Mouse (Mus musculus): ENCODE measurements at regions not wholly inside any gene's neighbourhood (a gene's known extent, or its start where the extent isn't known, plus 50 kb on each side); places are given as distances from the start of the nearest gene placed in this dataset.

DNA sequence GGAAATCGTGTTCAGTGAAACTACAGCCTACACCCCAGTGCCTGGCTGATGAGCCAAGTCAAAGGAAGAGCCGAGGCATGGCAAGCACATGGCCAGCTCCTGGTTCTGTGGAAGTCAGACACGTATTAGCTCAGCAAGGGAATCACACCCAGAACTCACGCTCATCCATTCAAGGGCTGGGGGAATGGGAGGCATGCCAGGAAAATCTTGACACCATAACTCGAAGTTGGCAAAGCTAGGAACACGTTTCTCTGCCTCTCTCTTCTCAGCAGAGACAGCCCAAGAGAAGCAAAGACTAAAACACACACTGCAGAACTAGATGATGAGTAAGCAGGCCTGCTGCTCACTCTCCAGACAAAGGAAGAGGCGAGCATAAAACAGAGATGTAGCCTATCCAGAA is 53.5 kb upstream of the Ypel5 start:
- no peak for DNase-seq (ENCODE audit: low read depth)

DNA sequence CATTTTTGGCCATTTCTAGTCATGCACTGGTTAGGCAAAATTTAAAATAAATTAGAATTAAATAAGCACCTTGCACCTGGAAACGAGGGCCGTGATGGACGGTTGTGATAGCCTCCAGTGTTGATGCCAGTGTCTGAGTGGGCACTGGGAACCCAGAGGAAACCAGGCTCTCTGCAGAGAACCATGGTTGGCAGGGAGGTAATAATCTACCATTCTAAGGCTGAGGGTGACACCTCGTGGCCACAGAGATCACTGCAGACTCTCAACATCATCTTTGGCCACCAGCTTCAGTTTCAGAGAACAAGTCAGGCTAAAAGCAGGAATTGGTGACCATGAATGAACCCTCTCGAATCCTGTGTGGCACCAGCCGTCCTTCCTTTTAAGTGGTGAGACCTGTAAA is 54.5 kb upstream of the Ypel5 start:
- DNase-seq (ENCODE audit: low read depth): peak; percentile 63

DNA sequence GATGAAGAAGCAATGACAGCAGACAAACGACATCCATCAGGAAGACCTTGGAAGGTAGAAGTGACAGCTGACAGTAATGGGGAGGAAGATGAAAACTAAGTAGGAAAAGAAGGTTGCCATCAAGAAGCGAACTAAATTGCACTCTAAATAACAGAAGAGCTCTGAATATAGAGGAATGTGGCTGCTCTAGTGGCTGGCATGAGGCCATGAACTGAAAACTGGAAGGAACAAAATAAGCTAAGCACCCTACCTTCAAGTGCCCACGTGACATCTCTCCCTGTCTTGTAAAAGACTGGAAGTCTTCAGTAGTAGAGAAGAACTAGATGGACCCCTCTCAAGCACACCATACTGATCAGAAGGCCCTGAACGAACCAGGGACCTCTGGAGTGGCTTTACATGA is 68.0 kb upstream of the Ypel5 start:
- DNase-seq (ENCODE audit: low read depth): no peak

DNA sequence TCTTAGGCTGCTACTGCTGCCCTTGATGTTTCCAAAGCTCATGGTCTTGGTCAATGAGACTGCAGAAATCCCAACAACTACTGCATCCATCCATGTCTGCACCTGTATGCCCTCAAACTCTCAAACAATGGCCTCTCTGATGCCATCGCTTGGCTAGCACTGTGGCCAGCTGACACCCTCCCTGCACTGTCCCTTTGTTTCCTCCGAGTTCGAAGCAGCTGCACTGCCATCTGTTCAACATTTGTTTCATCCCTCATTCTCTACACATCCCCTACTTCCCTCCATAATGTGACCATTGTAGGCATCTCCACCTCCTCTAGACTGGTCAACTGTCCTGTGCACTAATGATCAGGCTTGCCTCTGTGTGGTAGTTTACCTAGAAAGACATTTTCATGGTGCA is 75.3 kb upstream of the Ypel5 start:
- no peak for DNase-seq (ENCODE audit: low read depth)

DNA sequence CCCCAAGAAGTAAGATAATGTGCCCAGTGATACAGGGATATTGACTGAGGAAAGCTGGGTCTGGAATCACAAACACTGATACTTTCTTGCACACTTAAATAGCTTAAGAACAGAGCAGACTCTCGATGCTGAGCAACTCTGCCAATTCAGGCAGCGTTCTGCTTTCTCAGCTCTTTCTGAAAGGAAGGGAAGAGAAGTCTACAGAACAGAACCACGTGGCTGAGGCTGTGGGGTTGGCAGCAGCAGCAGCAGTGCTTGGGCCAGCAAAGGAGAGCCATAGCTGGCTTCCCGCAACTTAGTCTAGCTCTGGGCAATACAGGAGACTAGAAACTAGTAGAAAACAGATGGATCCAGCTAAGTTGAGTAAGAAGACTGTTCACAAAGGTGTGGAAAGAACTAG is 89.8 kb upstream of the Ypel5 start:
- DNase-seq (ENCODE audit: low read depth): no peak

DNA sequence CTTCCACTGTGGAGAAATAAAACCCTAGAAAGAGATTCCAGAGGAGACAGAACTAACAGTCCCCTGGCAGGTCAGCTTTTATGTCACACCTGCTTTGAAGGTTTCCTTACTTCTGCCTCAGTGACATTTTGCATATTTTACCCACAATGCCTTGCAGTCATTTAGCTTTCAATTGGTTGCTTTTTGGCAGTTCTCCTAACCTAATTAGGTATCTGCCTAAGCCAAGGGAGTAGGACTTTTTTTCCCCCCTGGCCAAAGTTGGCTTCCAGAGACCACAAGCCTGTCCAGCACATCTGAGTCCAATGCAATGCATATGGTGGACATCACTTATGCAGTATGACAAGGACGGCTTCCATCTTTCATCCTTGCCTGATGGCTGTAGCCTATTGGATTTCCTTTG is 103.2 kb upstream of the Ypel5 start:
- no peak for DNase-seq (ENCODE audit: low read depth)

DNA sequence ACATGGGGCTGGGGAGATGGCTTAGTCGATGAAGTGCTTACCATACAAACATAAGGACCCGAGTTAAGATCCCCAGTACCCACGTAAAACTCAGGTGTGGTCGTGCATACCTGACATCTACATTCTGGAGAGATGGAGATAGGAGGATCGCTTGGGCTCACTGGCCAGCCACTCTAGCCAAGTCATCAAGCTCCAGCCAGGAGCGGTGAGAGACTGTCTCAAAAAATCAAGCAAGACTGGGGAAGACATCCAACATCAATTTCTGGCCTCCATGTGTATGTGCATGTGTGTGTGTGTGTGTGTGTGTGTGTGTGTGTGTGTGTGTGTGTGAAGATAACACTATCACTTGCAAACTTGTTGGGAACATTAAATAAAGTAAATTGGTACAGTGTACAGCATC is 104.6 kb upstream of the Ypel5 start:
- no peak for DNase-seq (ENCODE audit: low read depth)

DNA sequence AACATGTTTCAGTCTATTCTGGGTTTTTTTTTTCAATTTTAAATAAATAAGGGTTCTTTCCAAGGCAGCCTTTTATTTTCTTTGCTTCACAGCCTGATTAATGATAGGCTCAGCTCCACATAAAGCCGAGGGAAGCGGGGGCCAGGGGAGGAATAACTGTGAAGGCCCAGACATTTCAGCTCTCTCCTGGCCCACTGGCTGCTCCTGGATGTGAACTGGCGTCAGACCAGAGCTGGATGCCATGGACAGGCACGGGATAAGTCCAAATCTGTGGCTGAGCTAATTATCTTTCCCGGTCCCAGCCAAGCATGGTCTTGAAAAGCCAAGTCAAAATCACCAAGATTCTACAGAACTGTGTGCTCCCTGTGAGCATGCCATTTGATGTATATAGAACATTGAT is 105.1 kb upstream of the Ypel5 start:
- no peak for DNase-seq (ENCODE audit: low read depth)

DNA sequence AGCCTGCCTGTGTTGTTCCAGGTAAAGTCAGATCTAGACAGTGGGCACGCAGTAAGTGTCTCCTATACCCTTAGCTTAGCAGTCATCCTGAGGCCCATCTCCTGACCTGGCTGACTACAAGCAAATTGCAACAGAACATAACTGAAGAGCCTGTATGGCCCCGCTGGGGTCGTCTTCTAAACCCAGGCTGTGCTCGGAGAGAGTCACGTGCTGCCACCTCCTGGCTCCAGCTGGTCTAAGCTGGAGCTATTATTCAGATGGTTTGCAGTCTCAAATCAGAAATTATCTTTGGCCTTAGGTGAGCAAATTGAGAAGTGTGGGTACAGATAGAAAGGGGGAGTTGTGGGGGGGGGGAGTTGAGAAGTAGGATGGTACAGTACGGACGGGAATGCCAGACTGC is 115.5 kb upstream of the Ypel5 start:
- DNase-seq (ENCODE audit: low read depth): no peak

DNA sequence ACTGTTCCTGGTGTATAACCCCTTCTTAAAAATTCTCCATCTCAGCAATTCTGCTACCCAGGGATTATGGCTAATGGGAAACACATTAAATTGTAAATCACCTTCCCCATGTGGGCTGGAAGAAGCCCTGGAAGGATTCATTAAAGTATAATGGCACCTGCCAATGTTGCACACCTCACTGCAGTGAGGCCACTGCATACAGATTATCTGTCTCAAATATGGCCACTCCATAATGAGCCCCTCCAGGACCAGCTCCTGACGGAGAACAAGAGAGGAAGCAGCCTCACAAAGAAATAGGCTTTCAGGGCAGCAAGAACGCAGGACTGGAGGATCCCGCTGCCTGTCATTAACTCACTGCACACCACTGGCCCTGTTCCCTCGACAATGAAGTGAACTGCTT is 115.2 kb upstream of the Alk start:
- DNase-seq (ENCODE audit: low read depth): no peak

DNA sequence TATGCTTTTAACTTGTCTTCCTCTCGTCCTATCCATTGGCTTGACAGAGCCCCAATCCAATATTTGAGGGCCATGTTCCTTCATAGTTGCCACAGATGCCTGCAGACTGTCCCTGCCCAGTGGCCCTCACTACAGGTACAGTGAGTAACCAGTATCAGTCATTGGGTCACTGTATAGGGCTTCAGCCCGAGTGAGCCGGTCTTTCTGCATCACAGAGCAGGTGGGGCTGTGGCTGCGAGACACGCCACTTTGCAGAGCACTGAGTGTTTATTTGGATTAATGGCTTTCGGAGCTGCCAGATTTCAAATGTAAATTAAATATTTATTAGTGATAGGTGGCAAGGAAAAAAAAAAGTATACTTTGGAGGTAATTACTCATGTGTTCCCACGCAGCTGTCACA is 87.2 kb upstream of the Alk start:
- no peak for DNase-seq (ENCODE audit: low read depth)

DNA sequence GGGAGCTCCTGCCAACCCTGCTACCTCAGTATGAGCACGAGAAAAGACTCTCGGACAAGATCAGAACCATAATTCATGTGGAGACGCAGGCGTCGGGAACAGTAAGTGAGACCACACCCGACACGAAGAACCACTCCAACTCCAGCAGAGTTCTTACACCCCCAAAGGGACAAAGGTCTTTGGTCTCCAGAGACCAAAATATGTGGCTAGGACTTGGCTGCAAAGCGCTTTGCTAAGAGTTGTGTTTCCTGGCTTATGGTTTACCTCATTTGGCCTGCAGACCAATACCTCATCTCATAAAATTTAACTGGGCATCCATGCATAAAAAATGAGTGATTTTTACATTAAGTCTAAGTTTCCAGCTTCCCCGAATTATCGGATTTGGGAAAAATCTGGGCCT is 85.2 kb upstream of the Alk start:
- no peak for DNase-seq (ENCODE audit: low read depth)

DNA sequence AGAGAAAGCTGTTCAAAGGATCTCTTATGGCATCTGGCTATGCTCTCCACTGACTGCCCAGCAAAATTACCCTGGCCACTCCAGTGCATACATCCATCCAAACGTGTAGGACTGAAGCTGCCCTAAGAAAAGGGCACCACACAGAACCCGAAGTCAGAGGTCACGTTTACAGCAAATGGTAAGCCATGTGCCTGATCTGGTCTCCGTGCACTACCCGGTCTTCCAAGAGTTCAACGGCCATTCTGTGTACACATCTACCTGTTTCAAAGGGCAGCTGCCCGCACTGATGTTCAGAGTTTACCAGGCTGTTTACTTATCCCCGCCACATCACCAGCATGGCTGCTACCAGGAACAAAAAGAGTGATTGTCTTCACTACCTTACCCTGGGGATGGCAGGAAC is 84.4 kb upstream of the Alk start:
- DNase-seq (ENCODE audit: low read depth): no peak

DNA sequence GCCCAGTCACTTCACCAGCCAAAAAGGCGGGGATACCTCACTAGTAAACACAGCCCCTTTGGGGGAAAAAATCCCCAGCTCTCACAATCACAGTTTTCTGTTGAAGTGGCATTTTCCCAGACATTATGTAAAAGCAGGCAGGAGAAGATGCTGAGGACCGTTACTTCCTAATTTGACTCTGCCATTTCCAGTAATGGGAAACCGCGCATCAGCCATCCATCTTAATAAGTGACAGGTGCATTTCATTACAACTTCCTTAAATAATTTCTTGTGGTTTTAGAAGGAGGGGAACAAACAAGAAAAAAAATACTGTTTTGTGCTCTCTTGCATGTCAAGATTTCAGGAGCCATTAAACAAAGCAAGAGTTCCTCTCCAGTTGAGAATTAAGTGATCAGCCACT is 70.2 kb upstream of the Alk start:
- DNase-seq (ENCODE audit: low read depth): no peak

DNA sequence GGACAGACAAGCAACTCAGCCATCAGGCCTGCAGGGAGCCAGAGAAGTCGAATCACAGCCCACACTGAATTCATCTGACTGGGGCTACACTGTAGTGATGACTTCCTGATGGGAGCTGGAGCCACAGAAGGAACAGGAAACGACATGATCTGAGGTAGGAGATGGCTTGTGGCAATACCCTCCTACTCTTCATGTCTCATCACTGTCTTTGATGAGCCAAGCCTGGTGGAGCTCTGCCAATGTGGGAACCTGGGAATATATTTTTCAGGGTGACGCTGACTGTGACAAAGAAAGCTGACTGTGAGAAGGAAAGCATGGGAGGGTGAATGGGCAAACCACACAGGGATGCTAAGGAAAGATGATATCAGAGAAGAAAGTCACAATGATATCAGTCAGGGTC is 67.6 kb upstream of the Alk start:
- no peak for DNase-seq (ENCODE audit: low read depth)

DNA sequence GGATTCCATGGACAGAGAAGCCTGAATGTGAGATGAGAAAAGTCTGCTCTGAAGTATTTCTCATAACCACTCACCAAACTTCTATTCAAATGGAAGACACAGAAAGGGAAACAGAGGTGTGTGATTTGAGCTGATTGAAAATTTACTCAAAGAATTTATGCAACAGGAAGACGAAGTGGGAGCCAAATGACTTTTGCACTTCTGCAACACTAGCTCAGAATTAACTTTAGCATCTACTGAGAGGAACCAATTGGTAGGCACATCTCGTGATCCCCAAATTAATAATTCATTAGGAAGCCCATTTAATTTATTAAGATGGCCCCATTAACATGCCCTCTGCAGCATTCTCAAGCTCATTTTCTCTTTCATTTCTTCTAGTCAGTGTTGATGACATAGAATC is 62.5 kb upstream of the Alk start:
- no peak for DNase-seq (ENCODE audit: low read depth)

DNA sequence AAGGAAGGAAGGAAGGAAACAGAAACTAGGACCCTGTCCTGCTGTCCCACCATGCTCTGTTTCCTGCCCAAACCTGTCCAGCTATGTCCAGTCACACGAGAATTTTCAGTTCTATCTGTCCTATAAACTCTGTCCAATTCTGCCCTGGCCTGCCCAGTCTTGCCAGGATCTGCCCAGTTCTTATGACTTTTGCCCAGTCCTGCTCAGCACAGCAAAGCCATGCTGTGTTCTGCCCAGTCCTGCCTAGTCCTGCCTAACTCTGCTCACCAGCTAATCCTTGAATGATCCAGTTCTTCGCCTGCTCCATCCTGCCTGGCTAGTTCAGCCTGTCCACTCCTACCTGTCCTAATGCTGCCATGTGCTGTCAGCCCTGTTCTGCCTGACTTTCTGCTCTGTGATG is 57.3 kb upstream of the Alk start:
- DNase-seq (ENCODE audit: low read depth): no peak

DNA sequence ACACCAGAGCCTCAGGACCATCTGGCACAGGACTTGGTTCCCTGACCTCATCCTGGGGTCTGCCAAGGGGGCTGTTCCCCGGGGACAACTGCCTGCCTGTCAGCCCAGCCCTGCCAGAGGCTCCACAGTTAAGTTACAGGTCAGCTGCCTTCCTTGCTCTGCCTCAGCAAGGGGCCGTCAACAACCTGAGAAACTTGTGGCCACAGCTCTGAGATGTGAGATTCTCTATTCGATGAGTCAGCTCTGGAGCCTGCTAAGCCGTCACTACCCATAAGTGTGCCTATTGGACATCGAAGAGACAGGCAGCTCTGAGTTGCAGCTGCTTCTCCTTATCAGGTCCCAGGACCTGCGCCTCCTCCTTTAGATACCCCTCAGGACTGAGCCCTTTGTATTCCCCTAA is 54.3 kb upstream of the Alk start:
- DNase-seq (ENCODE audit: low read depth): no peak

DNA sequence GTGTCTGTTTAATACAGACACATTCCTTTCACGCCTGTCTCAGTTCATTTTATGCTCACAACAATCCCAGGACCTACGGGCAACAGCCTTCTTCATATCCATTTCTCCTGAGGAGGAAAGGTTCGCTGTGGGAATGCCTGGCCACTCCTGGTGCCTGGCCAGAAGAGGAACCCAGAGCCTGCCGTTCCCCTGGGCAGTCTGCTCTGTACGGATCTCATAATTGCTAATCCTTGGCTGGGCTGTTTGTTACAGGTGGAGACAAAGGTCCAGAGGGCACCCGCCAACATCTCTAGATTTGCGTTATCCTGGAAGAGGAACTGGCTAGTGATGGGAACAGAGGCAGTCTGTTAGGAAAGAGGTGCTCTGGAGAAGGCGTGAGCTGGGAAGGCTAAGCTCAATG is 53.4 kb upstream of the Alk start:
- no peak for DNase-seq (ENCODE audit: low read depth)
